Mouse (Mus musculus): ENCODE data around the gene Ctbp2. TPM values are rescaled to one million over a fixed set of nuclear protein-coding genes. Genes with fewer than 3 reads are reported as not detected.

The Ctbp2 gene
- polyA plus RNA-seq, 1 experiment from 2014 or later, result 50.5 TPM

GRCm38 (mm10) chr7:133054486-133054885 lies 69.7 kb downstream of the Ctbp2 start:
- no peaks in the 10 kb centered on the region for H3K9me3 ChIP-seq (replicated peaks)
- no peak overlapping the region for H3K27ac ChIP-seq (replicated peaks)
- no peak overlapping the region for H3K4me2 ChIP-seq
- H3K4me1 ChIP-seq, result peaks cover 13% of the 10 kb centered on the region
- 96% methylated on average over 5 of the region's 5 CpGs for WGBS
- no peak overlapping the region for H3K9ac ChIP-seq (replicated peaks)
- H3K4me3 ChIP-seq (replicated peaks), result no peak overlapping the region
- H3K36me3 ChIP-seq, result peaks cover 4% of the 10 kb centered on the region; the same call in 1 of the 2 replicates
- no peaks in the 10 kb centered on the region for H3K27me3 ChIP-seq (replicated peaks)
- ATAC-seq (ENCODE audit: low FRiP score), result no peak

GRCm38 (mm10) chr7:133053757-133054156 lies 70.4 kb downstream of the Ctbp2 start:
- Histone ChIP-seq H3K4me3 (replicated peaks) (no peak overlapping the region), H3K4me2 (no peak overlapping the region), H3K36me3 (peaks cover 4% of the 10 kb centered on the region; the same call in 1 of the 2 replicates), H3K4me1 (peaks cover 5% of the 10 kb centered on the region), H3K27ac (replicated peaks) (no peak overlapping the region), H3K9me3 (replicated peaks) (no peaks in the 10 kb centered on the region), H3K27me3 (replicated peaks) (no peaks in the 10 kb centered on the region), H3K9ac (replicated peaks) (no peak overlapping the region)
- 83% methylated on average over 9 of the region's 9 CpGs for WGBS
- ATAC-seq (ENCODE audit: low FRiP score), result no peak

GRCm38 (mm10) chr7:133052819-133053218 lies 71.3 kb downstream of the Ctbp2 start:
- no peak overlapping the region for H3K4me3 ChIP-seq (replicated peaks)
- no peaks in the 10 kb centered on the region for H3K9me3 ChIP-seq (replicated peaks)
- no peaks in the 10 kb centered on the region for H3K27me3 ChIP-seq (replicated peaks)
- H3K27ac ChIP-seq (replicated peaks), result no peak overlapping the region
- no peak overlapping the region for H3K9ac ChIP-seq (replicated peaks)
- no peak overlapping the region for H3K4me2 ChIP-seq
- H3K36me3 ChIP-seq, result peaks cover 4% of the 10 kb centered on the region; the same call in 1 of the 2 replicates
- peaks cover 8% of the 10 kb centered on the region for H3K4me1 ChIP-seq
- WGBS, result 85% methylated on average over 8 of the region's 8 CpGs
- no peak for ATAC-seq (ENCODE audit: low FRiP score)

- Histone ChIP-seq H3K9ac (replicated peaks) (no peak overlapping the region), H3K27me3 (replicated peaks) (no peaks in the 10 kb centered on the region), H3K4me2 (no peak overlapping the region), H3K4me1 (peaks cover 8% of the 10 kb centered on the region; the same call in 1 of the 2 replicates), H3K4me3 (replicated peaks) (no peak overlapping the region), H3K27ac (replicated peaks) (no peak overlapping the region), H3K9me3 (replicated peaks) (no peaks in the 10 kb centered on the region), H3K36me3 (peaks cover 4% of the 10 kb centered on the region; the same call in 1 of the 2 replicates)
- no peak for ATAC-seq (ENCODE audit: low FRiP score)
- WGBS, result 79% methylated on average over 6 of the region's 6 CpGs
These were observed 73.5 kb downstream of the Ctbp2 start for GRCm38 (mm10) chr7:133050681-133051080.

- peaks cover 22% of the 10 kb centered on the region for H3K4me1 ChIP-seq
- no peak overlapping the region for H3K9ac ChIP-seq (replicated peaks)
- no peaks in the 10 kb centered on the region for H3K9me3 ChIP-seq (replicated peaks)
- ATAC-seq (ENCODE audit: low FRiP score), result no peak
- H3K4me3 ChIP-seq (replicated peaks), result no peak overlapping the region
- H3K4me2 ChIP-seq, result no peak overlapping the region
- no peaks in the 10 kb centered on the region for H3K36me3 ChIP-seq
- WGBS, result 74% methylated on average over 3 of the region's 3 CpGs
- no peak overlapping the region for H3K27ac ChIP-seq (replicated peaks)
- H3K27me3 ChIP-seq (replicated peaks), result no peaks in the 10 kb centered on the region
These were observed 76.0 kb downstream of the Ctbp2 start for GRCm38 (mm10) chr7:133048085-133048630.

- WGBS, result 88% methylated on average over 4 of the region's 4 CpGs
These were observed 76.9 kb downstream of the Ctbp2 start for GRCm38 (mm10) chr7:133047287-133047686.

GRCm38 (mm10) chr7:133044721-133045120 lies 79.4 kb downstream of the Ctbp2 start:
- Histone ChIP-seq H3K9me3 (replicated peaks) (no peaks in the 10 kb centered on the region), H3K9ac (replicated peaks) (no peak overlapping the region), H3K36me3 (no peaks in the 10 kb centered on the region), H3K4me2 (no peak overlapping the region), H3K27ac (replicated peaks) (no peak overlapping the region), H3K27me3 (replicated peaks) (no peaks in the 10 kb centered on the region), H3K4me1 (peaks cover 21% of the 10 kb centered on the region), H3K4me3 (replicated peaks) (no peak overlapping the region)
- no peak for ATAC-seq (ENCODE audit: low FRiP score)
- 17% methylated on average over 4 of the region's 4 CpGs for WGBS

More at GRCm38 (mm10) chr7:133047287-133047686, 76.9 kb downstream of the Ctbp2 start:
- peaks cover 21% of the 10 kb centered on the region for H3K4me1 ChIP-seq
- no peaks in the 10 kb centered on the region for H3K27me3 ChIP-seq (replicated peaks)
- no peak overlapping the region for H3K27ac ChIP-seq (replicated peaks)
- no peak overlapping the region for H3K4me3 ChIP-seq (replicated peaks)
- H3K9ac ChIP-seq (replicated peaks), result no peak overlapping the region
- no peaks in the 10 kb centered on the region for H3K9me3 ChIP-seq (replicated peaks)
- H3K36me3 ChIP-seq, result no peaks in the 10 kb centered on the region
- ATAC-seq (ENCODE audit: low FRiP score), result no peak
- H3K4me2 ChIP-seq, result no peak overlapping the region

- H3K9me3 ChIP-seq (replicated peaks), result no peaks in the 10 kb centered on the region
- 74% methylated on average over 3 of the region's 3 CpGs for WGBS
- H3K4me2 ChIP-seq, result no peak overlapping the region
- no peak overlapping the region for H3K27ac ChIP-seq (replicated peaks)
- H3K27me3 ChIP-seq (replicated peaks), result no peaks in the 10 kb centered on the region
- H3K36me3 ChIP-seq, result no peaks in the 10 kb centered on the region
- no peak overlapping the region for H3K9ac ChIP-seq (replicated peaks)
- peaks cover 29% of the 10 kb centered on the region for H3K4me1 ChIP-seq
- no peak for ATAC-seq (ENCODE audit: low FRiP score)
- H3K4me3 ChIP-seq (replicated peaks), result no peak overlapping the region
These were observed 82.4 kb downstream of the Ctbp2 start for GRCm38 (mm10) chr7:133041784-133042183.

GRCm38 (mm10) chr7:133040688-133041345 lies 83.3 kb downstream of the Ctbp2 start:
- ATAC-seq (ENCODE audit: low FRiP score), result no peak
- H3K4me2 ChIP-seq, result no peak overlapping the region
- H3K4me3 ChIP-seq (replicated peaks), result no peak overlapping the region
- H3K9ac ChIP-seq (replicated peaks), result no peak overlapping the region
- 88% methylated on average over 3 of the region's 3 CpGs for WGBS
- H3K27me3 ChIP-seq (replicated peaks), result no peaks in the 10 kb centered on the region
- H3K27ac ChIP-seq (replicated peaks), result no peak overlapping the region
- H3K9me3 ChIP-seq (replicated peaks), result no peaks in the 10 kb centered on the region
- H3K36me3 ChIP-seq, result no peaks in the 10 kb centered on the region
- peaks cover 33% of the 10 kb centered on the region for H3K4me1 ChIP-seq

GRCm38 (mm10) chr7:133039556-133040255 lies 84.4 kb downstream of the Ctbp2 start:
- Histone ChIP-seq H3K4me3 (replicated peaks) (no peak overlapping the region), H3K9ac (replicated peaks) (no peak overlapping the region), H3K4me1 (peaks cover 30% of the 10 kb centered on the region), H3K27ac (replicated peaks) (no peak overlapping the region), H3K9me3 (replicated peaks) (no peaks in the 10 kb centered on the region), H3K4me2 (no peak overlapping the region), H3K27me3 (replicated peaks) (no peaks in the 10 kb centered on the region), H3K36me3 (no peaks in the 10 kb centered on the region)
- no peak for ATAC-seq (ENCODE audit: low FRiP score)
- WGBS, result 69% methylated on average over 3 of the region's 3 CpGs

- no peak overlapping the region for H3K4me2 ChIP-seq
- H3K36me3 ChIP-seq, result no peaks in the 10 kb centered on the region
- peaks cover 41% of the 10 kb centered on the region for H3K4me1 ChIP-seq
- H3K9ac ChIP-seq (replicated peaks), result no peak overlapping the region
- H3K27me3 ChIP-seq (replicated peaks), result no peaks in the 10 kb centered on the region
- no peak overlapping the region for H3K27ac ChIP-seq (replicated peaks)
- no peak for ATAC-seq (ENCODE audit: low FRiP score)
- H3K9me3 ChIP-seq (replicated peaks), result no peaks in the 10 kb centered on the region
- WGBS, result 48% methylated on average over 4 of the region's 4 CpGs
- H3K4me3 ChIP-seq (replicated peaks), result no peak overlapping the region
These were observed 86.5 kb downstream of the Ctbp2 start for GRCm38 (mm10) chr7:133037618-133038017.

- Histone ChIP-seq H3K27me3 (replicated peaks) (no peaks in the 10 kb centered on the region), H3K4me3 (replicated peaks) (no peak overlapping the region), H3K4me2 (no peak overlapping the region), H3K9ac (replicated peaks) (no peak overlapping the region), H3K9me3 (replicated peaks) (no peaks in the 10 kb centered on the region), H3K27ac (replicated peaks) (no peak overlapping the region), H3K4me1 (peaks cover 44% of the 10 kb centered on the region), H3K36me3 (no peaks in the 10 kb centered on the region)
- ATAC-seq (ENCODE audit: low FRiP score), result no peak
- WGBS, result 32% methylated on average over 5 of the region's 5 CpGs
These were observed 86.9 kb downstream of the Ctbp2 start for GRCm38 (mm10) chr7:133037217-133037616.
